16 mouse cellular contexts compared by ENCODE assay signal in the genomic region with DNA sequence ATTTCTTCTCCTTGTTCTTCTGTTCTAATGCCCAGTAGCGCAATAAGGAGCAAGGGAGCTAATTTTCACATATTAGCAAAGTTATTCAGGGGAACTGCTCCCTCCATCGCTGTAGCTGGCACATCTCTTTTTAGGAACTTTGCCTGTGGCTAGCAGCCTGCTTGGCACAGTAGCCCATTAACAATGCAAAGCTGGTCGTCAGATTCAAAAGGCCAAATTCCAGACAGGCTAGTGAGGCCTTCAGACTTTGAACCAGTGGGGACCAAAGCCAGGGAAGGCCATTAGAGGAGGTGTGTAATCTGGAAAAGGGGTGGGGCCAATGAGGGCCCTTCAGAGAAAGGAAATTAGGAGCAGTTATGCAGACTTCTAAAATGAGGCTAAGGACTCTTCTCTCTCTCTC.
DNase-seq lines count a peak whose midpoint lies in the region; ATAC-seq and TF ChIP-seq lines count a peak whose summit lies in the region.
"Had no signal": no experiment of that assay in that cellular context is flagged by ENCODE, and none has a peak within 500 bp of the region (broad histone marks: within the 10 kb centered on the region; RNA-seq: fewer than 3 reads in every experiment).

No protein-coding gene starts in this region.

- DNase-seq in layer of hippocampus, adult 2 months (ENCODE audit: low spot score in 2 of 2) = no peak
- DNase-seq in layer of hippocampus, adult 11-12 months (ENCODE audit: low spot score) = no peak
- DNase-seq in right cerebral cortex, postnatal 10 days (ENCODE audit: low spot score in 2 of 2) = peak; percentile 50
- no peak for DNase-seq in right cerebral cortex, postnatal 25 days
- DNase-seq in testis, postnatal 10 days (ENCODE audit: low spot score) = no peak
- DNase-seq: adrenal gland, postnatal 10 days; heart, postnatal 14 days; lung, postnatal 36 days; right cerebral cortex, postnatal 14 days; thymus, adult 18-20 months had no signal

- peak; percentile 85 for ATAC-seq in intestine, embryonic 15.5 days
- ATAC-seq in activated CD4-positive, CD25-positive, alpha-beta regulatory T cell, adult 4 months = no peak
- ATAC-seq: CD4-positive, CD25-positive, alpha-beta regulatory T cell, adult 4 months had no signal

- TF ChIP-seq CTCF in layer of hippocampus, adult 2 months (conservative IDR thresholded peaks at IDR 0.05) = no peak

- 52% methylated on average over 3 of the region's 3 CpGs for WGBS in intestine, embryonic 15.5 days

- peak overlapping the region; percentile 69 for H3K27ac ChIP-seq in layer of hippocampus, adult 2 months
- H3K27ac ChIP-seq in intestine, embryonic 15.5 days = no peak overlapping the region
- H3K27ac ChIP-seq: hindbrain, embryonic 15.5 days; liver, embryonic 14.5 days; midbrain, embryonic 10.5 days had no signal

- no peak overlapping the region for H3K4me3 ChIP-seq in layer of hippocampus, adult 2 months
- H3K4me3 ChIP-seq in intestine, embryonic 15.5 days (replicated peaks) = no peak overlapping the region
- H3K4me3 ChIP-seq: hindbrain, embryonic 15.5 days; midbrain, embryonic 10.5 days had no signal

- no peak overlapping the region for H3K9ac ChIP-seq in intestine, embryonic 15.5 days
- H3K9ac ChIP-seq: hindbrain, embryonic 15.5 days; liver, embryonic 14.5 days had no signal

- no peak overlapping the region for H3K4me2 ChIP-seq in intestine, embryonic 15.5 days (replicated peaks)
- H3K4me2 ChIP-seq: hindbrain, embryonic 15.5 days had no signal

- H3K27me3 ChIP-seq in intestine, embryonic 15.5 days (replicated peaks) = no peaks in the 10 kb centered on the region
- H3K27me3 ChIP-seq: hindbrain, embryonic 15.5 days had no signal

- no peaks in the 10 kb centered on the region for H3K36me3 ChIP-seq in intestine, embryonic 15.5 days
- H3K36me3 ChIP-seq: hindbrain, embryonic 15.5 days; midbrain, embryonic 10.5 days had no signal

- no peaks in the 10 kb centered on the region for H3K9me3 ChIP-seq in intestine, embryonic 15.5 days
- H3K9me3 ChIP-seq: hindbrain, embryonic 15.5 days; midbrain, embryonic 10.5 days had no signal

- no peaks in the 10 kb centered on the region for H3K4me1 ChIP-seq in intestine, embryonic 15.5 days (replicated peaks)

Comparison
In these comparisons a context has a peak if more than half of its experiments do, and no peak if none do; other contexts are left out.
1. DNase-seq: peak in right cerebral cortex, postnatal 10 days (2 of 2); none in layer of hippocampus, adult 2 months (0 of 2), layer of hippocampus, adult 11-12 months (single experiment), right cerebral cortex, postnatal 25 days (single experiment) and testis, postnatal 10 days (single experiment).